Mouse (Mus musculus): ENCODE measurements around the gene Actr1a. TPM values are rescaled to one million over a fixed set of nuclear protein-coding genes. Genes with fewer than 3 reads are reported as not detected.

Gene Actr1a
- polyA plus RNA-seq (2015; fragmentation: Nextera tagmentation; extraction: Ambion mirVana) = 49.4 and 53.3 TPM in 2 replicates

- no peaks in the 10 kb centered on the region for H3K9me3 ChIP-seq (replicated peaks)
- peak; percentile 93 for ATAC-seq (ENCODE audit: insufficient read depth)
- peaks cover 7% of the 10 kb centered on the region; the same call in 1 of the 2 replicates for H3K36me3 ChIP-seq (replicated peaks)
- under 1% methylated on average over 51 of the region's 51 CpGs for WGBS (ENCODE audit: insufficient replicate concordance)
- peaks cover 57% of the 10 kb centered on the region for H3K4me1 ChIP-seq (replicated peaks)
- H3K4me3 ChIP-seq (replicated peaks) = peak within 1 kb of the TSS; percentile 82
- peak within 1 kb of the TSS; percentile 80 for H3K9ac ChIP-seq
- peak within 1 kb of the TSS; percentile 80 for H3K27ac ChIP-seq (replicated peaks)
- H3K4me2 ChIP-seq = peak within 1 kb of the TSS; percentile 99
- H3K27me3 ChIP-seq = no peaks in the 10 kb centered on the region
Measured at GRCm38 (mm10) chr19:46395109-46396009, at the start of gene Actr1a. Gene Actr1a (minus strand): TSS chr19:46395748.

GRCm38 (mm10) chr19:46444209-46444608 is 48.7 kb upstream of the Actr1a start:
- Histone ChIP-seq H3K27ac (replicated peaks) (no peak overlapping the region), H3K9me3 (replicated peaks) (no peaks in the 10 kb centered on the region), H3K9ac (no peak overlapping the region), H3K4me1 (replicated peaks) (peaks cover 17% of the 10 kb centered on the region; the same call in 1 of the 2 replicates), H3K4me2 (no peak overlapping the region), H3K4me3 (replicated peaks) (no peak overlapping the region), H3K27me3 (no peaks in the 10 kb centered on the region), H3K36me3 (replicated peaks) (no peaks in the 10 kb centered on the region)
- 7% methylated on average over 6 of the region's 6 CpGs for WGBS (ENCODE audit: insufficient replicate concordance)
- ATAC-seq (ENCODE audit: insufficient read depth) = peak; percentile 52; the same call in 1 of the 2 replicates

GRCm38 (mm10) chr19:46443509-46443908 is 48.0 kb upstream of the Actr1a start:
- H3K4me3 ChIP-seq (replicated peaks) = no peak overlapping the region
- no peak overlapping the region for H3K9ac ChIP-seq
- WGBS (ENCODE audit: insufficient replicate concordance) = 72% methylated on average over 6 of the region's 6 CpGs
- no peaks in the 10 kb centered on the region for H3K36me3 ChIP-seq (replicated peaks)
- no peak overlapping the region for H3K4me2 ChIP-seq
- no peak overlapping the region for H3K27ac ChIP-seq (replicated peaks)
- no peak for ATAC-seq (ENCODE audit: insufficient read depth)
- H3K9me3 ChIP-seq (replicated peaks) = no peaks in the 10 kb centered on the region
- peaks cover 17% of the 10 kb centered on the region; the same call in 1 of the 2 replicates for H3K4me1 ChIP-seq (replicated peaks)
- no peaks in the 10 kb centered on the region for H3K27me3 ChIP-seq

GRCm38 (mm10) chr19:46435492-46435891 is 39.9 kb upstream of the Actr1a start:
- Histone ChIP-seq H3K9ac (no peak overlapping the region), H3K9me3 (replicated peaks) (no peaks in the 10 kb centered on the region), H3K4me1 (replicated peaks) (no peaks in the 10 kb centered on the region), H3K27me3 (no peaks in the 10 kb centered on the region), H3K4me2 (no peak overlapping the region), H3K27ac (replicated peaks) (no peak overlapping the region), H3K36me3 (replicated peaks) (no peaks in the 10 kb centered on the region), H3K4me3 (replicated peaks) (no peak overlapping the region)
- ATAC-seq (ENCODE audit: insufficient read depth) = no peak
- WGBS (ENCODE audit: insufficient replicate concordance) = 27% methylated on average over 7 of the region's 7 CpGs

DNA sequence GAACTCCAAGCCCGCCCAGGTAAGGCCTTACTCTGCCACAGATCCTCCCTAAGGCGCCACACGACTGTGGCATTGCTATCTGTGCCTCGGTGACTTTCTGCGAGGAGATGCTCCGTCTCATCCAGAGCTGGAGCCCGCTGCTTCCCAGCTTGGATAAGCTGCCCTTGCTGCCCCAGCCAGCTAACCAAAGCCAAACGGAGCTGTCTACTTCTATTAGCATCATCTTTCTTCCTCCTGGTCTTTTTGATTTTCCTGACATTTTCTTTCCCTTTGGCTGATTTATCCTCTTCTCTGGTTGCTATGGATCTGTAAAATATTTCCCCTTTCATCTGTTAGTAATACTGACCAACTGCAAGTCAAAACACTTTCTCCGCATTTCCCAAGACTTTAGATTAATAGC is 39.0 kb upstream of the Actr1a start:
- no peaks in the 10 kb centered on the region for H3K4me1 ChIP-seq (replicated peaks)
- H3K4me3 ChIP-seq (replicated peaks) = no peak overlapping the region
- no peaks in the 10 kb centered on the region for H3K36me3 ChIP-seq (replicated peaks)
- no peak overlapping the region for H3K4me2 ChIP-seq
- H3K27me3 ChIP-seq = no peaks in the 10 kb centered on the region
- 81% methylated on average over 9 of the region's 9 CpGs for WGBS (ENCODE audit: insufficient replicate concordance)
- ATAC-seq (ENCODE audit: insufficient read depth) = no peak
- H3K9ac ChIP-seq = no peak overlapping the region
- H3K27ac ChIP-seq (replicated peaks) = no peak overlapping the region
- H3K9me3 ChIP-seq (replicated peaks) = no peaks in the 10 kb centered on the region

DNA sequence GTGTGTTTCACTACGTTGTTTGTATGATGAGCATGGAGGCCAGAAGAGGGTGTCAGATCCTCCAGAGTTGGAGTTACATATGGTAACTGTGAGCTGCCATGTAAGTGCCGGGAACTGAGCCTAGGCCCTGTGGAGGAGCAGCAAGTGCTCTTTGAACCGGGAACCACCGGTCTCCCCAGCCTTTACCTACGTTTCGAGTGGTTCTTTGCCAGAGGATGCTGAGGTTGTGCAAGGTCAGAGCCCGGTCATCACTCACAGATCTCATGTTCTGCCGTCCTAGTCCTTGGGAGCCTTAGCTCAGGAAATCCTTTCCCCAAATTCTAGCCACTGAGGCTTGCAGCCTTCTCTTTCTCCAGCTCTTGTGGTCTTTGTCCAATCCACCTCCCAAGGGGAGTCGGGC is 38.6 kb upstream of the Actr1a start:
- Histone ChIP-seq H3K27me3 (no peaks in the 10 kb centered on the region), H3K36me3 (replicated peaks) (no peaks in the 10 kb centered on the region)
- ATAC-seq (ENCODE audit: insufficient read depth) = no peak

GRCm38 (mm10) chr19:46433712-46434111 is 38.2 kb upstream of the Actr1a start:
- Histone ChIP-seq H3K36me3 (replicated peaks) (no peaks in the 10 kb centered on the region), H3K4me2 (no peak overlapping the region), H3K9ac (no peak overlapping the region), H3K27ac (replicated peaks) (no peak overlapping the region), H3K9me3 (replicated peaks) (no peaks in the 10 kb centered on the region), H3K4me3 (replicated peaks) (no peak overlapping the region), H3K4me1 (replicated peaks) (no peaks in the 10 kb centered on the region), H3K27me3 (no peaks in the 10 kb centered on the region)
- no peak for ATAC-seq (ENCODE audit: insufficient read depth)
- 78% methylated on average over 7 of the region's 7 CpGs for WGBS (ENCODE audit: insufficient replicate concordance)

More for the DNA sequence above, 38.6 kb upstream of the Actr1a start:
- Histone ChIP-seq H3K9ac (no peak overlapping the region), H3K27ac (replicated peaks) (no peak overlapping the region), H3K9me3 (replicated peaks) (no peaks in the 10 kb centered on the region), H3K4me1 (replicated peaks) (no peaks in the 10 kb centered on the region), H3K4me3 (replicated peaks) (no peak overlapping the region), H3K4me2 (no peak overlapping the region)
- 68% methylated on average over 9 of the region's 9 CpGs for WGBS (ENCODE audit: insufficient replicate concordance)

GRCm38 (mm10) chr19:46429250-46429649 is 33.7 kb upstream of the Actr1a start:
- H3K4me2 ChIP-seq = no peak overlapping the region

GRCm38 (mm10) chr19:46426488-46426887 is 30.9 kb upstream of the Actr1a start:
- Histone ChIP-seq H3K36me3 (replicated peaks) (0 out of 2 replicates have a peak, but pooled peaks cover 3% of the 10 kb centered on the region), H3K4me3 (replicated peaks) (no peak overlapping the region), H3K27me3 (no peaks in the 10 kb centered on the region), H3K9me3 (replicated peaks) (no peaks in the 10 kb centered on the region), H3K9ac (no peak overlapping the region), H3K4me2 (no peak overlapping the region), H3K27ac (replicated peaks) (no peak overlapping the region), H3K4me1 (replicated peaks) (no peaks in the 10 kb centered on the region)
- no peak for ATAC-seq (ENCODE audit: insufficient read depth)
- WGBS (ENCODE audit: insufficient replicate concordance) = 77% methylated on average over 12 of the region's 12 CpGs

More at GRCm38 (mm10) chr19:46429250-46429649, 33.7 kb upstream of the Actr1a start:
- Histone ChIP-seq H3K4me1 (replicated peaks) (no peaks in the 10 kb centered on the region), H3K27ac (replicated peaks) (no peak overlapping the region), H3K9me3 (replicated peaks) (no peaks in the 10 kb centered on the region), H3K27me3 (no peaks in the 10 kb centered on the region), H3K4me3 (replicated peaks) (no peak overlapping the region), H3K36me3 (replicated peaks) (0 out of 2 replicates have a peak, but pooled peaks cover 3% of the 10 kb centered on the region), H3K9ac (no peak overlapping the region)
- no peak for ATAC-seq (ENCODE audit: insufficient read depth)

DNA sequence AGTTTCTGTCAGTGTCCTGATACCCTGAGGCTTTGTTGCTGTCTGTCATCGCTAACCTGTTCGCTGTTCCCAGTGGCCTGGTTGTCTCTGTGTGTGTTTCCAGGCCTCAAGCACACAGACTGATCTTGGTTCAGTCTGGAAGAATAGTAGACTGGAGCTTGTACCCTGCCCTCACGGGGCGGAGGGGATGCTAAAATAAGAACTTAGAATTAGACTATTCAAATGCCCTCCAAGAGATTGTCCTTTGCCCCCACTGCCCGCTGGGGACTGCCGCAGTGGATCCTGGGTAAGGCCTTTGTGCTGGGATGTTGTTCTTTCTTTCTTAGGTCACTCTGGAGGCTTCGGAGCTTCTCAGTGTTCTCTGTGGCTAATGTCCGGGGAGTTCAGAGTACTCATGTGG is 29.7 kb upstream of the Actr1a start:
- H3K9ac ChIP-seq = no peak overlapping the region
- H3K4me1 ChIP-seq (replicated peaks) = no peaks in the 10 kb centered on the region
- no peaks in the 10 kb centered on the region for H3K27me3 ChIP-seq
- ATAC-seq (ENCODE audit: insufficient read depth) = no peak
- H3K4me2 ChIP-seq = no peak overlapping the region
- no peaks in the 10 kb centered on the region for H3K9me3 ChIP-seq (replicated peaks)
- no peak overlapping the region for H3K4me3 ChIP-seq (replicated peaks)
- 0 out of 2 replicates have a peak, but pooled peaks cover 3% of the 10 kb centered on the region for H3K36me3 ChIP-seq (replicated peaks)
- WGBS (ENCODE audit: insufficient replicate concordance) = 75% methylated on average over 8 of the region's 8 CpGs
- H3K27ac ChIP-seq (replicated peaks) = no peak overlapping the region

DNA sequence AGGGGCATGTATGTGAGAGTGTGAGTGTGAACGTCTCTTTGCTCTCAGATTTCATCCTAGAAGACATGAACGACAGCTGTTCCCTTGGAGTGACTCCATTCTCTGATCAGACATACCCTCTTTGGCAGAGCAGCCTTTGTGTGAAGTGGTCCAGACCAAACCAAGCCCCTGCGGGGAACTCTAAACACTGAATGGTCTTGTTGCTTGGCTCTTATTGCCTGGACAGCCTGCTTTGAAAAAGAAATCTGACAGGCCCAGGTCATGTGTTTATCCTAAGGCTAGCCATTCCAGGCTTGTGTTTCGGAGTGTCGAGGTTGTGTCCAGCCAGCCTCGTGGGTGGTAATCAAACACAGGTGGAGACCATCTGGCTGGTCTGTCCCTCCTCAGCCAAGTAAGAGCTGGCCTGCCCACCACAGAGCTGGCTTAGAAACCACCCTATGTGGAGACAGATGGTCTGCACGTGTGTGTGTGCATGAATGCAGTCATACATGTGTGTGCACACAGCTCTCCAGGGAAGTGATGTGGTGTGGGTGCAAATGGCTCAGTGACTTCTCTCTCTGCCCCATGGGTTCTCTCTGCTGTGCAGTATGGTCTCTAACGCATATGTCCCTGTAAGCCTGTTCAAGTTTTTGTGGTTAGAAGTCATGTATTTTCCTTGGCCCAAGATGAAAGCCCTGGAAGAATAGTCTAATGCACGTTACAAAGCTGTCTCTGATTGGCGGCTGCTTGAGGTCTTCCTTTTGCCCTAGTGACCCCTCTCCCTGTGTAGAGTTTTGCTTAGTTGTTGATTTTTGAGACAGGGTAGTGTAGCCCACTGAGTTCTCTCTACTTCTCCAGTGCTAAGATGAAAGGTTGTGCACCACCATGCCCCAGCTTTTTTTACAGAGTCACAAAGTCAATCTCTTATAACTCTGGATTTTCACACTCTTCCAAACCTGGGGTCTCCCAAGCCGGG is 27.1 kb upstream of the Actr1a start:
- no peaks in the 10 kb centered on the region for H3K27me3 ChIP-seq
- 0 out of 2 replicates have a peak, but pooled peaks cover 3% of the 10 kb centered on the region for H3K36me3 ChIP-seq (replicated peaks)
- no peaks in the 10 kb centered on the region for H3K9me3 ChIP-seq (replicated peaks)
- WGBS (ENCODE audit: insufficient replicate concordance) = 64% methylated on average over 11 of the region's 11 CpGs
- H3K4me1 ChIP-seq (replicated peaks) = no peaks in the 10 kb centered on the region
- H3K27ac ChIP-seq (replicated peaks) = no peak overlapping the region
- H3K4me2 ChIP-seq = no peak overlapping the region
- no peak overlapping the region for H3K4me3 ChIP-seq (replicated peaks)
- ATAC-seq (ENCODE audit: insufficient read depth) = no peak
- no peak overlapping the region for H3K9ac ChIP-seq
